Mouse (Mus musculus) ES-CJ7 (cell line): ENCODE measurements at regions not wholly inside any gene's neighbourhood (a gene's known extent, or its start where the extent isn't known, plus 50 kb on each side); places are given as distances from the start of the nearest gene placed in this dataset.

Source experiments
- DNase-seq: peaks from one replicate; pipeline ENCODE4 v3.0.0; 2011; ENCODE audit warnings: low read depth, low spot score

DNA sequence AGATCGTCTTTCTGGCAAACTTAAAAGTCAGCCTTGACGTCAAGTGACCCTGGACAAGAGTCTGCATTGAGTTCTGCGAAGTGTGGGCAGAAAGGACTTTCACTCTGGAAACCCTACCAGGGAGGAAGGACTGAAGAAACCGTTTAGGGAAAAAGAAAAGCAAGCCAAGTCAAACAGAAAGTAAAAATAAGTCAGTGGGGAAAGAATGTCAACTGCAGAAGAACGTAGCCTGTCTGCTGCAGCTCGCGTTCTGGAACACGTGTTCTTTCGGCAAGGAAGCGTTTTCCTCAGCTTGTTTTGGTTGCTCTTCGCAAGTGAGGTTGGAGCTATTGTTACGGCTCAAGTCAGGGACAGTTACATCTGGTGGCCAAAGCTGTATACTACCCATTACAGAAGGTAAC, 147.1 kb upstream of the Klf6 start:
- DNase-seq: no peak

- no peak for DNase-seq
Observed at GRCm38 (mm10) chr13:5714793-5715192, 146.5 kb upstream of the Klf6 start.

- no peak for DNase-seq
Observed at GRCm38 (mm10) chr13:5716749-5717148, 144.5 kb upstream of the Klf6 start.

- DNase-seq: no peak
Observed at GRCm38 (mm10) chr13:5723319-5723718, 138.0 kb upstream of the Klf6 start.

DNA sequence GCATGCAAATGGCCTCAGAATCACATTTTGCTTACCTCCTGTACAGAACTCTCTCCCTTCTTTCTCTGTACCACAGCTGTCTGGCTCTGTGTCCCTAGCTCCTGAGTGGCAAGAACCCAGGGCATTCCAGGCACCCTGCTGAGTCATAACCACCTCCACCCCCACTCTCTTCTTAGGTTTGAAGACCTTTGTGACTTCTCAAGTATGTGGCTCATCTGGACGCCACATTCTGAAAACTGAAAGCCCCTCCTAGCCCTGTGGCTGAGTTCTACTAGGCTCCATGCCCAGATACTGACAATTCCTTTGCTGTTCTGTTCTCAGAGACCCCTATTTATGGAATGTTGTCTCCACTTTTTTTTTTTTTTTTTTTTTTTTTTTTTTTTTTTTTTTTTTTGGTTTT, 136.9 kb upstream of the Klf6 start:
- DNase-seq: peak; percentile 39

GRCm38 (mm10) chr13:5725984-5726383, 135.3 kb upstream of the Klf6 start:
- DNase-seq: no peak

- DNase-seq: no peak
Observed at GRCm38 (mm10) chr13:5726446-5726845, 134.8 kb upstream of the Klf6 start.

GRCm38 (mm10) chr13:5728172-5728571, 133.1 kb upstream of the Klf6 start:
- no peak for DNase-seq

- peak; percentile 28 for DNase-seq
Observed at GRCm38 (mm10) chr13:5728808-5729207, 132.5 kb upstream of the Klf6 start.

DNA sequence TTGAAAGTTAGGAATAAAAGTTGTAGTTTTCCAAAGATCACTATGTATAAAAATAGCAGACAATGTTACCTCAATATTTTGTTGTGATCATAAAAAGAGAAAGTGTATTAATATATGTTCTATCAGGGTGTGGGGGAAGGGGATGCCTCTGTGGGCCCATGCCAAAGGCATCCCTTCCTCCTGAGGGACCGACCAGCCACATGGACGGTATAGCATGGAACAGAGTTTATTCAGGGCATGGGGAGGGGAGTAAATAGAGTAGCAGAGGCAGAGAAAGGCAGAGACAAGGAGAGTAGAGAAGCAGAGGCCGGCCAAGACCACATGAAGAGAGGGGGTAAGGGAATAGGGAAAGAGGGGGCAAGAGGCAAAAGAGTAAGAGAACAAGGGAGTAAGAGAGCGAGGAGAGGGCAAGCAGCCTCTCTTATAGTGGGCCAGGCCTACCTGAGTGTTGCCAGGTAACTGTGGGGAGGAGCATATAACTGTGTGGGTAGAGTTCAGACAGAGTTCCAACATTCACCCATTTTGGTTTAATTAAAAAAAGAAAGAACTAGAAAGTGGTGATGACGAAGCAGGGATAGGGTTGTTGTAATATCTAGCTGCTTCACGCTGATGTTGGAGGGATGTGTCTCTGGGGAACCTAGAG, 131.7 kb upstream of the Klf6 start:
- no peak for DNase-seq

GRCm38 (mm10) chr13:5732206-5732605, 129.1 kb upstream of the Klf6 start:
- DNase-seq: no peak

GRCm38 (mm10) chr13:5735027-5735624, 126.2 kb upstream of the Klf6 start:
- no peak for DNase-seq

DNA sequence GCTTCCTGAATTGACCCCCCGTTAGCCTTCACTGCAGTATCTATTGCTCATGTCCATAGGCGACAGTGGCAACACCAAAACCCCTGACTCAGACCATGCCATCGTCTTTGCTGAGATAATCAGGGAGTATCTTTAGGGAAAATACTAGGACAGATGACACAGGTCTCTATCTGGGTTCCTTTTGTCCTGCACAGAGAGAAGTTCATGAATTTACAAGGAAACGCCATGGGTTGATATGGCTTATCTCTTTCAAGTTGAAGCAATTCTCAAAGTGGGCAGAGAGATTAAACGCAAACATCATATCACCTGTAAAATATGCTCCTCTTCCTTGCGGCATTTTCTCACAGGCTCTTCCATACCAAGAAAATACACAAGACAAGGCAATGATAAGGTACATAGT, 124.8 kb upstream of the Klf6 start:
- no peak for DNase-seq

- DNase-seq: no peak
Observed at GRCm38 (mm10) chr13:5737214-5737613, 124.1 kb upstream of the Klf6 start.

GRCm38 (mm10) chr13:5740805-5741204, 120.5 kb upstream of the Klf6 start:
- no peak for DNase-seq

- no peak for DNase-seq
Observed at GRCm38 (mm10) chr13:5744949-5745348, 116.3 kb upstream of the Klf6 start.

DNA sequence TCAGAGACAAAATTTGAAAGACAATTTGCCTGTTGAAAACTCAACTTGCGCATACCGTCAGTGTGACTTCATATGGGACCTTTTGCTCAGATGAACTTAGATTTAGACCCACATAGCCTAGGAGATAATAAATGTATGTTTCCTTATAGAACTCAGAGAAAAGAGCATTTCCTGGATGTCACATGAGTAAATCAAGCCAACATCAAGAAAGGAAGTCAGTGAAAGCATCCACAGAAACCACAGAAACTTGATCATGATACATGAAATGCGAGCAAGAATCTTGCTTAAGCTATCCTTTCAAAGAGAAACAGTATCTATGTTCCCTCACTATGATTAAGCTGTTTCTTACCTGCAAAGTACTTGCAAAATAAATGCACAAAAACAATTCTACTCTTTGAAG, 104.1 kb upstream of the Klf6 start:
- DNase-seq: no peak

- no peak for DNase-seq
Observed at GRCm38 (mm10) chr13:5757963-5758362, 103.3 kb upstream of the Klf6 start.

- no peak for DNase-seq
Observed at GRCm38 (mm10) chr13:5760030-5760429, 101.3 kb upstream of the Klf6 start.

DNA sequence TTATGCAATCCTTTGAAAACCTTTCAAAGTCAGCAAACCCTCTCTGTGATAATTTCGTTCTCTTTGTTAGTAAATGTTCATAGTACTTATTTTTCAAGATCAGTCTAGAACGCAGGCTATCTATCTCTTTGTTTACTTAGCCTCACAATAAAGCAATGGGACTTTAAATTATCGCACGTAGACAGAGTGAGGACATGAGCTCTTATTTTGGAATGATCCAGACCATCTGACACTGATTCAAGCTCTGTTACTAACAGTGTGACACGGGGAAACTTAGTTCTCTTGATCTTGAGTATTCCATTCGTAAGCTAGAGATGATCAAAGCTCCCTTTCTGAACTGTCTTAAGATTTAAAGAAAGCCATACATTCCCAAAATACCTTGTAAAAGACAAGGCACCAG, 94.9 kb upstream of the Klf6 start:
- no peak for DNase-seq

- DNase-seq: no peak
Observed at GRCm38 (mm10) chr13:5767202-5767601, 94.1 kb upstream of the Klf6 start.

DNA sequence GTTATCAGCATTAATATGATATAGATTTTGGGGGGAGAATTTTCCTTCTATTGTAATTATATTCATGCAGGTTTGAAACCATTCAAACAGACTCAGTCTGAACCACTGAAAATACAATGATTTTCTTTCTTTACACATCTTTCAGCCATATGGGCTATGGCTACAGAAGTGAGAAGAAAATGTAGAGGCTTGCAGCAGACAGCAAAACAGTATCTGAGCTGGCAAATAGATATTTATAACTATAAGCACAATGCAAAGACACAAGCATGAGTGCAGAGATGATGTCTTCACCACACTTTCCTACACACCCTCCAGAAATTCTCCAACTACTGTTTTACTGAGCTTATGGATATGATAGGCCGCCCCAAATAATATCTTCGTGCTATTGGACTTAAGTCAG, 92.6 kb upstream of the Klf6 start:
- DNase-seq: no peak

GRCm38 (mm10) chr13:5769283-5770260, 91.7 kb upstream of the Klf6 start:
- no peak for DNase-seq
